Mouse (Mus musculus) left cerebral cortex, adult 18-20 months (tissue): ENCODE measurements around the gene Mdm4. TPM values are rescaled to one million over a fixed set of nuclear protein-coding genes. Genes with fewer than 3 reads are reported as not detected.
"Not testable (repeated sequence)": the region's sequence is repeated elsewhere in the genome, so short reads cannot be mapped to it uniquely, and the experiment has no call there.

Experiments
- DNase-seq, 2 experiments: peaks; one replicate each; pipeline ENCODE4 v3.0.0; 2021 to 2022; ENCODE audit warnings: low spot score in 2 of 2, mixed read lengths in 1 of 2
- total RNA-seq, 2 experiments: library from RNA; stranded (reverse); gene quantifications; 2 replicates each; pipeline ENCODE4 v1.2.3; 2021

Gene Mdm4
- total RNA-seq, 2 experiments from 2014 or later: 76.8 to 77.9 TPM

DNA sequence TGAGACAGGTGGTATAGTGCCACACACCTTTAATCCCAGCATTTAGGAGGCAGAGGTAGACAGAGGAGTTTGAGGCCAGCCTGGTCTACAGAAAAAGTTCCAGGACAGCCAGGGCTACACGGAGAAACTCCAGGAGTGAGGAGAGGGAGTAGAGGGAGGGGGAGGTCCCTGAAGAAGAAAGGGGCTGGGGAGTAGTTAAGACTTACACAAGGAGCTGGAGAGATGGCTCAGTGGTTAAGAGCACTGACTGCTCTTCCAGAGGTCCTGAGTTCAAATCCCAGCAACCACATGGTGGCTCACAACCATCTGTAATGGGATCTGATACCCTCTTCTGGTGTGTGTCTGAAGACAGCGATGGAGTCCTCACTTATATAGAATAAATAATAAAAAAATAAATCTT is 8.4 kb downstream of the Mdm4 start:
- DNase-seq: not testable (repeated sequence)

DNA sequence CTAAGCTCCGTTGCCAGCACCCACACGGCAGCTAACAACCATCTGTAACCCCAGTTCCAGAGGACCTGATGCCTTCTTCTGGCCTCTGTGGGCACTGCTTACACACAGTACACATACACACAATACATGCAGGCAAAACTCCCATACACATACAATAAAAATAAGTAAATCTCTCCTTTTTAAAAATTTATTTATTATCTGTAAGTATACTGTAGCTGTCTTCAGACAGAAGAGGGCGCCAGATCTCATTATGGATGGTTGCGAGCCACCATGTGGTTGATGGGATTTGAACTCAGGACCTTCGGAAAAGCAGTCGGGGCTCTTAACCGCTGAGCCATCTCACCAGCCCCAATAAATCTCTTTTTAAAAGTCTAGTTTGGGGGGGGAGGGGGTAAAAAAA is 9.0 kb downstream of the Mdm4 start:
- no peak for DNase-seq

DNA sequence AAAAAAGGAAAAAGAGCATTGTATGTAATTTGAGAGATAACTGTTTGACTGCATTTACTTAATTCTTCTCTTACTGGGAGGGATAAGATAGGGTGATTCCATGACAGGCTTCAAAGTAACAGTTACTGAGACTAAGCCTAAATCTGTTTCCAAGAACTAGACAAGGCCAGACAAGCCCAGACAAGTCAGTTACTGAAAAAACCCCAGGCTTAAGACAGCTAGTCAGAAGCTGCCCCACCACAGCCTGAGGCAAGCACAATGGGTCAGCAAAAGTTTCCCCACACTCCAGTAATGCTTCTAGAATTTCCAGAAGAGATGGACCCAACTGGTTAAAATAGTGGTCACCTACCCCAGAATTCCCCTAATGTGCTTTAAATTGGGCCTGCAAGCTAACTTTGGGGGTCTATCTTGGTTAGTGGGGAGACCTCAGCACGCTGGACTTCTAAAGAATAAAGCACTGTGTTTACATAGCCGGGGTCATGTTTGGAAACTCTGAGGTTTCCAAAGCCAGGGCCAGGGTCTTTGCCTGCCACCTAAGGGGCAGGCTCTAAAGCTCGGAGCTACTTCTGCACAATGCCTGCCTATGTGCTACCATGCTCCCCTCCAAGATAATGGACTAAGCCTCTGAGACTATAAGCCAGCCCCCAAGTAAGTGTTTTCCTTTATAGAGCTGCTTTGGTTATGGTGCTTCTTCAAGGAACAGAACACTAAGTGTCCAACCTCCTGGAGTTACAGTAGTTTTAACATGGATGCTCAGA is 10.0 kb downstream of the Mdm4 start:
- no peak for DNase-seq

DNA sequence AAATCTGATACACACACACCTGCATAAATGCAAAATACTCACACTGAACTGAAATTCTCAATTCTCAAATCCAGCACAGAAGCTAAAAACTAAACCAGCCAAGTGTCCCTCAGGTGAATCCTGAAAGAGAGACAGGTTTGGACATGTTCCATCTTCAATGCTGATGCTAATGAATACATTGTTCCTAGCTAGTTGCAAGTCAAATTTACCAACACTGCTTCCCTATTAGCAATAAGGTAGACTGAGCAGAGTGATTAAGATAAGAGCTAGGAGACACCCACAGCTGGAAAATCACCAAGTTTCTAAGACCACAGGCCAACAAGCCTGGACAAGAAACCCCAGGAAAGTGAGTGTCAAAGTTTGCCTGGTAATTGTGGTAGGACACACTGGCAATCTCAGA is 11.0 kb downstream of the Mdm4 start:
- no peak for DNase-seq

GRCm38 (mm10) chr1:133018580-133018979 is 11.8 kb downstream of the Mdm4 start:
- no peak for DNase-seq

DNA sequence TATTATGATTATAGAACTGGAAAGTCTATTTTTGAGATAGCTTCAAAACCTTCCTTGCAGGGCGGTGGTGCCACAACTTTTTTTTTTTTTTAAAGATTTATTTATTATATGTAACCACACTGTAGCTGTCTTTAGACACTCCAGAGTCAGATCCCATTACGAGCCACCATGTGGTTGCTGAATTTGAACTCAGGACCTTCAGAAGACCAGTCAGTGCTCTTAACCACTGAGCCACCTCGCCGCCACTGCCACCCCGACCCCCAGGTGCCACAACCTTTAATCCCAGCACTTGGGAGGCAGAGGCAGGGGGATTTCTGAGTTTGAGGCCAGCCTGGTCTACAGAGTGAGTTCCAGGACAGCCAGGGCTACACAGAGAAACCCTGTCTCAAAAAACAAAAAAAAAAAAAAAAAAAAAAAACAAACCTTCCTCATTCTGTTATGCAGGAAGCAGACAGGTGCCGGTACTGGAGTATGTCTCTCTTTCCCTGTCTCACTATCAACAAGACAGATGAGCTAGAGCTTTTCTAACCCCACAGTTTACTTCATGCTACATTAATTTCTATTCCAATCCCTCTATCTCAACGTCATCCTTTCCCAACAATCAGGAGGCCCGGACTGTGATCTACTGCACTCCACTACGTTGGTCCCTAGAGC is 13.5 kb downstream of the Mdm4 start:
- no peak for DNase-seq

DNA sequence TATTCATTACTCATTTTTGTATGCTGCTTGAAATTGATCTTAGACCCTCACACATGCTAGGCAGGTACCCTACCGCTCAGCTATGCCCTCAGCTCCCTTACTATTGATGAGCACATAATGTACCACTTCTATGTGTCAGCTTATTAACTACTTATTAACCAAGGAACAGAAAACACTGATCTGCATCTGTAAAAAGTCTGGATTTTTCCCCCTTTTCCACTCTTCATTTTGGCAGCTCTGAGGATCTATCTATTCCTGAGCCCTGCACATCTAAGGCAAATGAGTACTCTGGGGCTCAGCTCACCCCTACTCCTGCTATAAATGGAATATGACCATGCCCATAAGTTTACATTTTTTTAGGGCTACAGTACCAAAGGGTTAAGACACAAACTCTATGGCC is 16.2 kb downstream of the Mdm4 start:
- no peak for DNase-seq

- DNase-seq: no peak
These were observed 17.0 kb downstream of the Mdm4 start for GRCm38 (mm10) chr1:133013331-133013730.

- no peak for DNase-seq
These were observed 18.2 kb downstream of the Mdm4 start for GRCm38 (mm10) chr1:133011955-133012841.

DNA sequence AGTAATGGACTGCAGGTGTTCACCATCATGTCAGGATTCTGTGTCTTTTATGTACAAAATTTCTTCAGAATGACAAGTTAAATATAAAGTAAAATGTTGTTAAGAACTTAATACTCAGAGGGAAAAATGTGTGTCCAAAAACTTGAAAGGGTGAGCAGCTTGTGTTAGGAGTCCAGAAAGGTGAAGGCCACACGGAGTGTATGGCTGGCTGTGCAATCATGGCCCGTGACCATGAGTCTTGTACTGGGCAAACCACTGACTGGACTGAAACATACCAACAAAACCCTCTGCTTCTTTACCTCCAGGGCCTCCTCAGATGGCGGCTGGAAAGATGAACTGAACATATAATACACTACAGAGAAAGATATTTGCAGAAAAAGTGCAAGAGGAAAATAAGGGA is 23.8 kb downstream of the Mdm4 start:
- no peak for DNase-seq

DNA sequence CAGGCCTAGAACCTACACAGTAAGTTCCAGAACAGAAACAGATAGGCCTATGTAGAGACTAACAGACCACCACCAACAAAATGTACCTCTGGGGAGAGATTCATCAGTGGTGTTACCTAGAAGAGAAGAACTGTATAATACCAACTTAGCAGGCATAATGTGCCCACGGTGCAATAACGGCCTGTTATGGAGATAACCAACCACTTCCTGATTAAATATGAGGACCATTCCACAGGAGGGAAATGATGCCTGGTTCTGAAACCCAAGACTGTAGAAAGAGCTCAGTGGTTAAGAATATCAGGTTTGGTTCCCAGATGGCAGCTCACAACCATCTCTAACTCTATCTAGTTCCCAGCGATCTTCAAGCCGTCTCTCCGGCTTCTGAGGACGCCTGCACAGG is 30.0 kb downstream of the Mdm4 start:
- no peak for DNase-seq

- no peak for DNase-seq
These were observed 38.8 kb downstream of the Mdm4 start for GRCm38 (mm10) chr1:132991580-132991979.

DNA sequence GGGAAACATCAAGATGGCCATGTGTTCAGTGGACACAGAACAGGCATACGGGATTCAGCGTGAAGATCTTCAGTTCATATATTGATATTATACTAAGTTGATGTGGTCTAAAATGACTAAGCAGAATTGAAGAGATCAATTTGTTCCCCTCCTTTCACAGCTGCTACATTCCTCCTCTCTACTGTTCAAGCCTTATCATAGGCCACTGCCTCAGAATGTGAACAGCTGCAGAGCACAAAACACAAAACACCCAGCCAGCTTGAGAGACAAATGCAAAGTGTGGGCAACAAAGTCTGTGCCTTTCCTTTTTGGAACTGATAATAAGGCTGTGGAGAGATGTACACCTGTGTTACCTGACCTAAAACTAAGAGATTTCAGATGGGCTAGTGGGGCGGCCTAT is 39.6 kb downstream of the Mdm4 start:
- no peak for DNase-seq

DNA sequence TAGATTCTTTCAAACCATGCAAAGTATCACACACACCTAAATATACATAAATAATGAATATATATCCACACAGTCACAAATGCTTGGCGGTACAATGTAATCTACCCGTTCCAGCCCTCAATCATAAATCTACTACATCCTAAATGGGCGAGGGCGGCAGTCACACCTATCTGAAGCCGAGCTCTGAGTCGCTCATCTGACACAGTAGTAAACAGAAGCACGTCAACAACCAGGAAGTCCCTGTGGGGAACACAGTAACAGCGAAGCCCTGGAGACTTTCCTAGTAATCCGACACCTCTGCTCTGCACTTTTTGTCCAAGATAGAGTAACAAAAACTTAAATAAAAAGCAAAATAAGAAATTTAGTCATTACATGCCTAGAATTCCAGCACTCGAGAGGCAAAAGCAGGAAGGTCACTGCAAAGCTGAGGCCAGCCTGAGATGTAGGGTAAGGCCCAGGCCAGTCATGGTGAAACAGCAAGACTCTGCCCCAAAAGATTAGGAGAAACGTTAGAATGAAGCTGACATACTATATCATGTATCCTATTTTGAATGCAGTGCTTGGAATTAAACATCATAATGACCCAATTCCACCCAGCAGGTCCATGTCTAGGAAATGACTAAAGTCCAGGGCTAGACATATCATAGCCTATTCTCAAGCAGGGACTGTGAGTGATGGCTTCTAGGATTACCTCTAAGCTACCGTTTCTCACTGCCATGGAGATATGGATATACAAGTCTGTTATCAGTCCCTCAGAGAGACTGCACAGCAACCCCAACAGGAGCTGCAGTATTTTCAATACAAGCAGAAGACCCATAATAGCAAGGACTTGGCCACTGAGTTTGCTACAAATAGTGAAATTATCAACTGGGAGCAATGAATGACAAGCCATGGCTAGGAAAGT is 41.6 kb downstream of the Mdm4 start:
- not testable (repeated sequence) for DNase-seq

DNA sequence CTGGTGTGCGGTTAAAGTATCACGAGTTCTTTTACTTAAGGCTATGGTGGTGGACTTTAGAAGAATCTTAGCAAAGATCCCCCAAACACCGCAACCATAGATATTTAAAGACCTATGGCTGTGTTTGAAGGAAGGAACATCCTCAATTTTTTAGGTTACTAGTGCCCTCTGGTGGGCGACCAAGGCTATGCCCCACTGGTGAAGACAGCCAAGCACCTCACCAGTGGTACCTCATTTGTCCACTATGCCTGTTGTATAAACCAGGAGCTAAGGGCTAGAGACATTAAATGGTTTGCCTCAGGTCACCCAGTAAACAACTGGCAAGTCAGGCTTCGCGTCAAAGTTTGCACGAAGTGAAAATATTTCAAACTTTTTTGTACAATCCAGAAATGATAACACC is 47.6 kb downstream of the Mdm4 start:
- DNase-seq: peak; percentile 63 to 74

GRCm38 (mm10) chr1:132981232-132981631 is 49.1 kb downstream of the Mdm4 start:
- DNase-seq: no peak

DNA sequence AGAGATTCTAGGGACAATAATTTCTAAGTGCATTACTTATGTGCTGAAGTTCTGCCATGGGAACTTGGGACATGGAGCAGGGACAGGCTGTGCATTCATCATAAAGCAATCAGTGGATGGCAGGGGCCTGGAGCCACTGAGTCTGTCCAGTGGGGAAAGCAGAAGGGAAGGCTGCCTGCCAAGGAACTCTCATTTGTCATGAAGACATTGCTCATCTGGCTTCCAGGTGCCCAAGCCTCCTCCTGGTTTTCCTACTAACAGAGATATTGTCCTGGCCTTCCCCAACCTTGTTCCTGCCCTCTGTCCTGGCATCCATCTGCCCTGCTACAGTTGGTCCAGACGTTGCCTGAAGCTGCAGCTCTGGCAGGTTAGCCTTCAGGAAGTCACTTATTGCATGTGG is 53.0 kb downstream of the Mdm4 start:
- DNase-seq: no peak

DNA sequence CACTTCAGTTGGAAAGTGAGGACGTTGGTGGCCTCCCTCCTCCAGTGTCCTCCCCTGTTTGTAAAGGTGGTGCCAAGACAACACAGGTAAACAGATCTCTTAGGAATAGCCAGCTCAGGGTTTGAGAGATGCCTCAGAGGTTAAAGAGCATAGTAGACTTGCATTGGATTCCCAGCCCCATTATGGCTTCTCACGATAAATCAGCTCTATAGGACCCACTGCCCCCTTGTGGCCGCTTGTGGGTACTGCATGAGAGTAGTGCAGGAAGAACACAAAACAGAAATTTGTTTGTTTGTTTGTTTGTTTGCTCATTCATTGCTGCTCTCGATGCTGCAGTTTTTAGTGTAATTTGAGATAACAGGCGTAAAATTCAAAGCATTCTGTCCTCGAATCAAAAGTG is 61.7 kb downstream of the Mdm4 start:
- peak; percentile 34 to 72 for DNase-seq

GRCm38 (mm10) chr1:132964691-132965090 is 65.7 kb downstream of the Mdm4 start:
- DNase-seq: no peak

DNA sequence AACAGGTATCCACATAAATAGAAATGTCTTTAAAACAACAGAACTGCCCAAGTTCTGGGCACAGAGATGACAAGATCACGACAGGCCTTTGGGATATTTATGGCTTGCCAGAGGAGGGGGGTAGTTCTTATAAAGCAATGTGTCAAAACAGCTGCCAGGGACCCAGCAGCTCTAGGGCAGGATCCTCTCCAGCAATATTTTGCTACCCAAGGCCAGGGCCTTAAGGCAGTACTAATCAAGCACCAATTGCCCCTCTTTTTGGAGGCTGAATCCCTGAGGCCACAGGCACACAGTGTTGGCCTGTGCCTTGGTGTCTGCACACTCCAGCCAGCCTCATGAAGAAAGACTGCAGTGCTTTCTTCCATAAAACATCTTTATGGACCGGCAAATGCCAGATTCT is 66.3 kb downstream of the Mdm4 start:
- no peak for DNase-seq

DNA sequence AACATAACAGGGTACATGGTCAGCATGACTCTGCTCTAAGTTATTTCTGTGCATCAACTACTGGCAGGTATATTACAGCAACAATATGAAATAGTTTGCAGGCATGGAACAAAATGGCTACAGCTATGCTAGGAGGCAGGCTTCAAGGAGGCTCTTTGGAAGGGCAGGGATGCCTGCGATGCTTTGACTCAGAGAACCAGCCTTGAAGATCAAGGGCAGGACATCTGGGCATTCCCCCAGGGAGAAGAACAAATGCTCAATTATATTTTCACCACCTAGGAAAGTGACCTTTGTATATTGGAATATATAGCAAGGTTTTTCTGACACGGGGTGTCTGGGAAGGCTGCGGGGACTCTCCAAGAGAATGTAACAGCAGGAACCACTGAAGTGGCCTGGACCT is 68.6 kb downstream of the Mdm4 start:
- DNase-seq: no peak
